Mouse (Mus musculus) kidney, adult 18-20 months (tissue): ENCODE measurements around the gene Nrg4.

Experiments
- DNase-seq: peaks from one replicate; pipeline ENCODE4 v3.0.0; 2021

The Nrg4 gene

GRCm38 (mm10) chr9:55208790-55209481 is 117.7 kb downstream of the Nrg4 start, which contains the start of gene Fbxo22:
TSS of gene Fbxo22 (plus strand) at chr9:55208925.
- DNase-seq = peak; percentile 88

GRCm38 (mm10) chr9:55208458-55208789 is 118.2 kb downstream of the Nrg4 start:
- DNase-seq = no peak

- no peak for DNase-seq
Observed at GRCm38 (mm10) chr9:55199348-55199747, 127.3 kb downstream of the Nrg4 start.

- no peak for DNase-seq
Observed at GRCm38 (mm10) chr9:55198260-55198659, 128.4 kb downstream of the Nrg4 start.

- no peak for DNase-seq
Observed at GRCm38 (mm10) chr9:55195876-55196275, 130.8 kb downstream of the Nrg4 start.

- no peak for DNase-seq
Observed at GRCm38 (mm10) chr9:55174235-55174634, 152.4 kb downstream of the Nrg4 start.

GRCm38 (mm10) chr9:55172195-55172685 is 154.4 kb downstream of the Nrg4 start:
- DNase-seq = no peak

- DNase-seq = no peak
Observed at GRCm38 (mm10) chr9:55170655-55171412, 155.8 kb downstream of the Nrg4 start.
